Mouse (Mus musculus) intestine, embryonic 15.5 days (tissue): ENCODE measurements at regions not wholly inside any gene's neighbourhood (a gene's known extent, or its start where the extent isn't known, plus 50 kb on each side); places are given as distances from the start of the nearest gene placed in this dataset.

Source experiments
- ATAC-seq: fragments of 200-750 bp; cut with Nextera tagmentation; 2 replicates; pipeline ENCODE4 v1.8.0; 2017; ENCODE audit warnings: moderate TSS enrichment, moderate library complexity
- H3K27ac ChIP-seq: fragments of 300-500 bp; sonication (generic); 2 replicates; pipeline ENCODE4 v1.5.1; 2015; ENCODE audit warnings: mild to moderate bottlenecking, inconsistent platforms
- H3K27me3 ChIP-seq: fragments of 300-500 bp; sonication (generic); replicated peaks from 2 replicates; pipeline ENCODE4 v1.6.1; 2015; ENCODE audit warnings: inconsistent platforms
- H3K36me3 ChIP-seq: fragments of 300-500 bp; sonication (generic); 2 replicates; pipeline ENCODE4 v1.6.1; 2015; ENCODE audit warnings: inconsistent platforms
- H3K4me1 ChIP-seq: fragments of 300-500 bp; sonication (generic); replicated peaks from 2 replicates; pipeline ENCODE4 v1.6.1; 2015; ENCODE audit warnings: inconsistent platforms
- H3K4me2 ChIP-seq: fragments of 300-500 bp; sonication (generic); replicated peaks from 2 replicates; pipeline ENCODE4 v1.6.1; 2015; ENCODE audit warnings: mild to moderate bottlenecking, inconsistent platforms
- H3K4me3 ChIP-seq: fragments of 300-500 bp; sonication (generic); replicated peaks from 2 replicates; pipeline ENCODE4 v1.5.1; 2015; ENCODE audit warnings: inconsistent platforms
- H3K9ac ChIP-seq: fragments of 300-500 bp; sonication (generic); 2 replicates; pipeline ENCODE4 v1.6.1; 2015; ENCODE audit warnings: inconsistent platforms
- H3K9me3 ChIP-seq: fragments of 300-500 bp; sonication (generic); 2 replicates; pipeline ENCODE4 v1.6.1; 2016; ENCODE audit warnings: inconsistent platforms
- WGBS: fragments of 180-500 bp; shearing (Covaris S2); methylation state at CpG from one replicate; pipeline ENCODE4 v1.1.7; 2015; 5-methylcytosine and 5-hydroxymethylcytosine counted together

DNA sequence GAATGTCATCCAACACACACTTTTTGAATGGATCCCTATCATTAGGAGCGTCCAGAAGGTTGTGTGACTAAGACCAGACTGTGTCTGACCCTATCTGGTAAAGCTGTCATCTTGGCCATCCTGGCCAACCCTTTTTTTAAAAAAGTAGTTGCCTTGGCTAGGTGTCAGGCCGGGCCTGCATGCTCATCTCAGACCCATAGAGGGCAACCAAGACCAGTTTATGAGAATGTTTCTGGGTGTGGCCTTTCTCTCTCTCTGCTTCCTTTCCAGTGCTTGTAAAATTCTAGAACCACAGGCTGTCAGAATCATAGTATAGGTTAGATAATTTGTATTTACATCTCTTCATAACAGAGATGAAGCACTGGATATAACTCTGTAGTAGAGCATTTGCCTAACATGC, 62.8 kb upstream of the Las1l start:
- WGBS, result 30% methylated on average over 2 of the region's 2 CpGs

DNA sequence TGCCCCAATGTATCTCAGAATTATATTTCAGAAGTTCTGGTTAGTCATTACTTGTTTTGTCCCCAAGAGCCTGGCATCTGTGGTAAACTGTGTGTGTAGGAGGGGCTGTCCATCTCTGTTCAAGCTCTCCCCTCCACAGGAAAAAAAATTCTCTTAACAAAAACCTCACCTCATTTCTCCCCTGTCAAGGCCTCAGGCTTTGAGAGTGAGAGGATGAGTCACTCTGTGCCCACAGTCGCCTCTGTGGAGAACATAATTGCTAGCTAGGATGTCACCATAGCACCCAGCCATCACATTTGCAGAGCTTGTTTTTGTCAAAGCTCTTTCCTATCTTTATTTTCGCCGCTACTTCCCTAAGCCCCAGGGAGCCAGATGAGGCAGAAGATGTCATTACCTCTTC, 63.6 kb upstream of the Las1l start:
- Histone ChIP-seq H3K4me1 (no peaks in the 10 kb centered on the region), H3K36me3 (no peaks in the 10 kb centered on the region), H3K4me2 (no peak overlapping the region), H3K9me3 (no peaks in the 10 kb centered on the region), H3K9ac (no peak overlapping the region), H3K4me3 (no peak overlapping the region), H3K27me3 (no peaks in the 10 kb centered on the region; the same call in 1 of the 2 replicates), H3K27ac (no peak overlapping the region)
- WGBS, result 79% methylated on average over 3 of the region's 3 CpGs
- no peak for ATAC-seq

More for the DNA sequence above, 62.8 kb upstream of the Las1l start:
- Histone ChIP-seq H3K4me3 (no peak overlapping the region), H3K9ac (no peak overlapping the region), H3K36me3 (no peaks in the 10 kb centered on the region), H3K4me2 (no peak overlapping the region), H3K9me3 (no peaks in the 10 kb centered on the region), H3K27me3 (no peaks in the 10 kb centered on the region; the same call in 1 of the 2 replicates), H3K4me1 (no peaks in the 10 kb centered on the region), H3K27ac (no peak overlapping the region)
- no peak for ATAC-seq

DNA sequence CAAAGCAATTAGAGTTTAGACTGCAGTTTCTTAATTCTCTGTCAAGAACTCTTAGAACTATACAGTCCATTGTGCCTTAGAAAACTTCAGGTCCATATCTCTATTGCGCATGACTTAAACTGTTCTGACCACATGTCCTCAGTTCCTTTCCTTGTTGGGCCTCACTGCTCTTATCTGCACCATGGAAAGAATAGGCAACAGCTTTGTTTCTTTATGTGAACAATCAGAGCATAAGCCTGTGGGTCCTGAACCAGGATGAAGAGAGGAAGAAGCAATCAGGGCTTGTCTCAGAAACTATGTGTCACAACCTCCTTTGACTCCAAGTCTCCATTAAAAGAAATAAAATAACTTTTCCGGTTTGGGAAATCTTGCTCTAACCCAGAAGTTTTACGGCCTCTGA, 68.6 kb upstream of the Las1l start:
- no peaks in the 10 kb centered on the region; the same call in 1 of the 2 replicates for H3K27me3 ChIP-seq
- no peaks in the 10 kb centered on the region for H3K36me3 ChIP-seq
- no peak overlapping the region for H3K4me3 ChIP-seq
- no peak for ATAC-seq
- WGBS, result 81% methylated on average over 3 of the region's 3 CpGs
- H3K4me2 ChIP-seq, result no peak overlapping the region
- H3K9me3 ChIP-seq, result no peaks in the 10 kb centered on the region
- H3K27ac ChIP-seq, result no peak overlapping the region
- H3K4me1 ChIP-seq, result no peaks in the 10 kb centered on the region
- no peak overlapping the region for H3K9ac ChIP-seq

DNA sequence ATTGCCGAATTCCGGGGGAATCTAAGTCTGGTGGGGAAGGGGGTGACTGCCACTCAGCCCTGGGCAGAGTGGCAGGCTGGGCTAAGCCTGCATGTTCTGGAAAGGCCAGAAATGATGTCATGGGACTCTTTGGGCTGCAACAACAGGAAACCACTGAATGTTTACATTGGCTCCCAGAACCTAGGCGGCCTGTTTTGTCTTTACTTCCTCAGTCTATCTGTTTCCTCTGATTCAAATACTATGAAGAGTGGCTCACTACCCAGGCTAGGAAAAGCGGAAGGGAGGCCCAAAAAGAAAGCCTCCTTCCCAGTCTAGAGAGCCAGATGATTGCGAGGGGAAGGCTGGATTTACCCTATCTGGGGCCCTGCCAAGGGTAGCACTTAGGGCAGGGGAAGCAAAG, 69.1 kb upstream of the Las1l start:
- H3K36me3 ChIP-seq, result no peaks in the 10 kb centered on the region
- H3K9me3 ChIP-seq, result no peaks in the 10 kb centered on the region
- no peaks in the 10 kb centered on the region for H3K4me1 ChIP-seq
- WGBS, result 55% methylated on average over 5 of the region's 5 CpGs
- H3K4me2 ChIP-seq, result no peak overlapping the region
- H3K27me3 ChIP-seq, result no peaks in the 10 kb centered on the region; the same call in 1 of the 2 replicates
- no peak overlapping the region for H3K27ac ChIP-seq
- no peak overlapping the region for H3K4me3 ChIP-seq
- peak; percentile 34; the same call in 1 of the 2 replicates for ATAC-seq
- no peak overlapping the region for H3K9ac ChIP-seq

DNA sequence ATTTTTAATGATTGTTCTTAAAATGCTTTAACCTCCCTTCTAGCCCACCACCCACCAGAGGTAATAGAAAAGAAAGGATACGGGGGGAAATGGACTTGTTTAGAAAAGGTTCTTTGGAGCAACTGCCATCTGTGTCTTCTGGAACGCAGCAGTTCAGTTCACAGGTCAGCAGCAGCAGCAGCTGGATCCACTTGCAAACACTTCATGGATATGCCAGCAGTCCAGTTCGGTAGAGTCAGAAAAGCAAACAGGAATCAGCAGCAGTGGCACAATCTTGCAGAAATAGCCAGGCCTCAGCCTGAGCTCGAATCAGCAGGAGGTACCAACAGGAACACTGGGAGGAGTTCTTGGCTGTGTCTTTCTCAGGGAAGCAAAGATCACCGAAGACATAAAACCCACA, 64.3 kb upstream of the Msn start:
- H3K4me2 ChIP-seq, result no peak overlapping the region
- ATAC-seq, result no peak

DNA sequence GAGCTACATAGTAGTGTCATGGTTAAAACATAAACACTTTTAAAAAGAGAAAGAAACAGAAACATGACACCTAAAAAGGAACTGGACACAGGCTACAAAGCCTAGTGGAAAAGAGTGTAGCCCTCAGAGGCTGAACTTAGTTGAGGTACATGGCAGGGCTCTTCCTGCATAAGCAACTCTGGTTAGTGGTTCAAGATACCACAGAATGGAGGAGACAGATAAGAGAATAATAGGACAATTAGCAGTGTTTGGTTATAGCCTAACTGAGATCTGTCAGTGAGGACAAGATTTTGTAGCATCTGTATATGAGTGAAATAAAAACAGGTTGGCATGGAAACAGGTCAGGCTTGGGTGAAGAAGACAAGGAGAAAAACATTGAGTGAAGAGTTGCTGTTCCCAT, 60.5 kb upstream of the Msn start:
- no peak overlapping the region for H3K9ac ChIP-seq
- no peak for ATAC-seq

More for the DNA sequence above, 64.3 kb upstream of the Msn start:
- Histone ChIP-seq H3K4me3 (no peak overlapping the region), H3K4me1 (no peaks in the 10 kb centered on the region), H3K36me3 (no peaks in the 10 kb centered on the region), H3K9me3 (no peaks in the 10 kb centered on the region), H3K27me3 (no peaks in the 10 kb centered on the region), H3K27ac (no peak overlapping the region), H3K9ac (no peak overlapping the region)
- 76% methylated on average over 5 of the region's 5 CpGs for WGBS

DNA sequence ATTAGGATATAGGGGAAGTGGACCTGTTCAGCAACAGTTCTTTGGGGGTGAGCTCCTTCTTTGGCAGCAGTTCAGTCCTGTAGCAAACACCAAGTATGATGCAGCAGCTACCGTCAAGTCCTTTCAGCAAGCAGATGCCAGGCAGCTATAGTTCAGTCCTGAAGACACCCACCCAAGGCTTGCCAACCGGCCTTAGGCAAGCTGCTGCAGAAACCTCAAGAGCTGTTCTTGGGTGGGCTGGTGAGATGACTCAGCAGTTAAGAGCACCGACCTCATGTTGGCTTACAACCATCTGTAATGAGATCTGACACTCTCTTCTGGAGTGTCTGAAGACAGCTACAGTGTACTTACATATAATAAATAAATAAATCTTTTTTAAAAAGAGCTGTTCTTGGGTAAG, 53.6 kb upstream of the Msn start:
- Histone ChIP-seq H3K27me3 (no peaks in the 10 kb centered on the region), H3K27ac (no peak overlapping the region), H3K4me1 (no peaks in the 10 kb centered on the region), H3K4me3 (no peak overlapping the region), H3K36me3 (no peaks in the 10 kb centered on the region), H3K9me3 (no peaks in the 10 kb centered on the region), H3K4me2 (no peak overlapping the region), H3K9ac (no peak overlapping the region)
- 60% methylated on average over 3 of the region's 3 CpGs for WGBS
- no peak for ATAC-seq

More for the DNA sequence above, 60.5 kb upstream of the Msn start:
- Histone ChIP-seq H3K4me3 (no peak overlapping the region), H3K9me3 (no peaks in the 10 kb centered on the region), H3K4me1 (no peaks in the 10 kb centered on the region), H3K36me3 (no peaks in the 10 kb centered on the region), H3K27ac (no peak overlapping the region), H3K4me2 (no peak overlapping the region), H3K27me3 (no peaks in the 10 kb centered on the region)
